Mouse (Mus musculus) liver, embryonic 16.5 days (tissue): ENCODE measurements around the gene F8. TPM values are rescaled to one million over a fixed set of nuclear protein-coding genes. Genes with fewer than 3 reads are reported as not detected.
"Not testable (repeated sequence)": the region's sequence is repeated elsewhere in the genome, so short reads cannot be mapped to it uniquely, and the experiment has no call there.

Experiments used
- ATAC-seq: fragments of 200-750 bp; cut with Nextera tagmentation; 2 replicates; pipeline ENCODE4 v1.8.0; 2017; ENCODE audit warnings: low read depth, mild to moderate bottlenecking, moderate number of reproducible peaks, moderate library complexity
- H3K27ac ChIP-seq: fragments of 300-500 bp; sonication (generic); 2 replicates; pipeline ENCODE4 v1.5.1; 2014; ENCODE audit warnings: mild to moderate bottlenecking, low read length
- H3K27me3 ChIP-seq: fragments of 300-500 bp; sonication (generic); 2 replicates; pipeline ENCODE4 v1.6.1; 2014; ENCODE audit warnings: low read depth, low read length, mixed read lengths; ENCODE audit not compliant: control insufficient read depth, insufficient read depth
- H3K36me3 ChIP-seq: fragments of 300-500 bp; sonication (generic); 2 replicates; pipeline ENCODE4 v1.6.1; 2014; ENCODE audit warnings: mild to moderate bottlenecking; ENCODE audit not compliant: control insufficient read depth, insufficient read depth
- H3K4me1 ChIP-seq: fragments of 300-500 bp; sonication (generic); 2 replicates; pipeline ENCODE4 v1.6.1; 2014; ENCODE audit warnings: low read depth, low read length, mixed read lengths; ENCODE audit not compliant: control insufficient read depth
- H3K4me2 ChIP-seq: fragments of 300-500 bp; sonication (generic); 2 replicates; pipeline ENCODE4 v1.6.1; 2014; ENCODE audit warnings: low read depth, low read length, mixed read lengths
- H3K4me3 ChIP-seq: fragments of 300-500 bp; sonication (generic); 2 replicates; pipeline ENCODE4 v1.5.1; 2014; ENCODE audit warnings: low read depth, mild to moderate bottlenecking, low read length
- H3K9ac ChIP-seq: fragments of 300-500 bp; sonication (generic); 2 replicates; pipeline ENCODE4 v1.6.1; 2014; ENCODE audit warnings: low read depth, low read length
- H3K9me3 ChIP-seq: fragments of 300-500 bp; sonication (generic); replicated peaks from 2 replicates; pipeline ENCODE4 v1.6.1; 2016; ENCODE audit warnings: low read length; ENCODE audit not compliant: control insufficient read depth
- WGBS: fragments of 180-500 bp; shearing (Covaris S2); extraction: QIAGEN DNeasy Blood & Tissue Kit; methylation state at CpG from one replicate; pipeline ENCODE4 v1.1.7; 2014; ENCODE audit not compliant: insufficient replicate concordance; 5-methylcytosine and 5-hydroxymethylcytosine counted together
- polyA plus RNA-seq: library from polyadenylated mRNA; unstranded; fragments of >200 nt; fragmentation: Nextera tagmentation; extraction: Ambion mirVana; gene quantifications from 2 replicates; pipeline ENCODE4 v1.2.1, GENCODE M21; 2015

F8 gene
- polyA plus RNA-seq, 1 experiment from 2014 or later = 2.9 TPM

- Histone ChIP-seq H3K27me3 (no peaks in the 10 kb centered on the region), H3K4me1 (no peaks in the 10 kb centered on the region), H3K36me3 (no peaks in the 10 kb centered on the region), H3K4me3 (no peak overlapping the region), H3K4me2 (no peak overlapping the region), H3K27ac (no peak overlapping the region), H3K9me3 (no peaks in the 10 kb centered on the region), H3K9ac (no peak overlapping the region)
- no peak; the same call in 1 of the 2 replicates for ATAC-seq
- WGBS = 43% methylated on average over 2 of the region's 2 CpGs
Observed at GRCm38 (mm10) chrX:75372666-75373425, 9.6 kb downstream of the F8 start.

GRCm38 (mm10) chrX:75370197-75370596 lies 12.2 kb downstream of the F8 start:
- H3K9ac ChIP-seq = no peak overlapping the region
- H3K4me2 ChIP-seq = no peak overlapping the region
- H3K4me1 ChIP-seq = no peaks in the 10 kb centered on the region
- no peaks in the 10 kb centered on the region for H3K9me3 ChIP-seq
- no peak for ATAC-seq
- H3K27ac ChIP-seq = no peak overlapping the region
- no peak overlapping the region for H3K4me3 ChIP-seq
- H3K27me3 ChIP-seq = no peaks in the 10 kb centered on the region
- H3K36me3 ChIP-seq = no peaks in the 10 kb centered on the region

- no peaks in the 10 kb centered on the region for H3K36me3 ChIP-seq
- ATAC-seq = no peak
- no peak overlapping the region for H3K4me3 ChIP-seq
- no peaks in the 10 kb centered on the region for H3K4me1 ChIP-seq
- H3K9ac ChIP-seq = no peak overlapping the region
- H3K27ac ChIP-seq = no peak overlapping the region
- H3K27me3 ChIP-seq = no peaks in the 10 kb centered on the region
- WGBS = 67% methylated on average over 4 of the region's 4 CpGs
- H3K4me2 ChIP-seq = no peak overlapping the region
- H3K9me3 ChIP-seq = no peaks in the 10 kb centered on the region
Observed at GRCm38 (mm10) chrX:75323556-75323955, 58.9 kb downstream of the F8 start.

DNA sequence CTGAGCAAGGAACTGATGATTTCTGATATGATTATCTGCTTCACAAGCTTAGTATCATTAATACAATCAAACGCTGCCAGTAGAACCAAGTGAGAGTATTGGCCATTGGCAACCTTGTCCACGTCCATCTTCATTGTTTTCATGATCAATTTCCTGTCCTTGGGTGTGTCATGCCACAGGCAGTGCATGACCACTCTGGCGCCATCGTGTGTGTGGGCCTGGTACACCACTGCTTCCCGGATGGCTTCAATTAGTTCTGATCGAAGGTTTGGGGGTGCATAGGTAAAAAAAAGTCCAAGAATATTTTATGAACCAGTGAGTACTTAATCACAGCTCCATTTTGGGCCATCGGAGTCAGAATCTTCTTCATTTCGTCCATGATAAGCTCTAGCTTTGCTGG lies 110.7 kb downstream of the F8 start:
- H3K4me2 ChIP-seq = no peak overlapping the region
- H3K4me1 ChIP-seq = no peaks in the 10 kb centered on the region
- no peak overlapping the region for H3K9ac ChIP-seq
- no peak overlapping the region for H3K4me3 ChIP-seq
- no peaks in the 10 kb centered on the region for H3K36me3 ChIP-seq
- ATAC-seq = no peak
- H3K27ac ChIP-seq = no peak overlapping the region
- no peaks in the 10 kb centered on the region for H3K27me3 ChIP-seq
- no peaks in the 10 kb centered on the region for H3K9me3 ChIP-seq
- WGBS = 54% methylated on average over 8 of the region's 8 CpGs

- H3K36me3 ChIP-seq, H3K27me3 ChIP-seq, H3K9ac ChIP-seq, ATAC-seq, H3K4me2 ChIP-seq, H3K4me1 ChIP-seq, H3K4me3 ChIP-seq, H3K9me3 ChIP-seq, H3K27ac ChIP-seq: not testable (repeated sequence)
- 20% methylated on average over 8 of the region's 8 CpGs for WGBS
Observed at GRCm38 (mm10) chrX:75233603-75234376, 148.6 kb downstream of the F8 start.

DNA sequence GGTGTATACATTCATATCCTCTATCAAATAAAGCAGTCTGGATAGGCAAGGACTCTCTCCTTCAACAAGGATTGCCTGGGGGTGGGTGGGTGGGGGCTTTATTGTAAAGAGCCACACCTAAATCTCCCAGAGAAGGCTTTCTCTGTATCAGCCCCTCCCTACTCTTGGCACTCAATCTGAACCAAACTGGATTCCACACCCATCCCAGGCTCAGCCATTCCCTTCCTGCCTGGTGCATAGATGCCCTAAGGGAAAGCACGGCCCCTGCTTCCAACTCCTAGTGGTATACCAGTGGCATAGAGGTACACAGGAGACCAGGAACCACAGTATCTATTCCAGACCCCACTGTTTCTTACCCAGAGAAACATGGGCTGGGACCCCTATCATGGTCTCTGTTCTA lies 151.0 kb downstream of the F8 start:
- Histone ChIP-seq H3K9me3 (no peaks in the 10 kb centered on the region), H3K9ac (no peak overlapping the region), H3K4me3 (no peak overlapping the region), H3K4me1 (no peaks in the 10 kb centered on the region), H3K4me2 (no peak overlapping the region), H3K27ac (no peak overlapping the region), H3K27me3 (no peaks in the 10 kb centered on the region), H3K36me3 (no peaks in the 10 kb centered on the region)
- 72% methylated on average over 1 of the region's 1 CpGs for WGBS
- no peak for ATAC-seq

GRCm38 (mm10) chrX:75163670-75164069 lies 218.7 kb downstream of the F8 start, which contains the start of gene Smim9:
Smim9 (minus strand) TSS chrX:75163770.
- no peaks in the 10 kb centered on the region for H3K27me3 ChIP-seq
- no peaks in the 10 kb centered on the region for H3K9me3 ChIP-seq
- no peak within 1 kb of the TSS for H3K9ac ChIP-seq
- no peak for ATAC-seq
- no peak within 1 kb of the TSS for H3K4me2 ChIP-seq
- no peak within 1 kb of the TSS for H3K27ac ChIP-seq
- no peaks in the 10 kb centered on the region for H3K36me3 ChIP-seq
- no peaks in the 10 kb centered on the region for H3K4me1 ChIP-seq
- H3K4me3 ChIP-seq = no peak within 1 kb of the TSS
- WGBS = 34% methylated on average over 1 of the region's 1 CpGs

- no peaks in the 10 kb centered on the region for H3K9me3 ChIP-seq
- WGBS = 18% methylated on average over 25 of the region's 49 CpGs
- peak; percentile 98 for ATAC-seq
Observed at GRCm38 (mm10) chrX:75155576-75156243, 226.7 kb downstream of the F8 start.

DNA sequence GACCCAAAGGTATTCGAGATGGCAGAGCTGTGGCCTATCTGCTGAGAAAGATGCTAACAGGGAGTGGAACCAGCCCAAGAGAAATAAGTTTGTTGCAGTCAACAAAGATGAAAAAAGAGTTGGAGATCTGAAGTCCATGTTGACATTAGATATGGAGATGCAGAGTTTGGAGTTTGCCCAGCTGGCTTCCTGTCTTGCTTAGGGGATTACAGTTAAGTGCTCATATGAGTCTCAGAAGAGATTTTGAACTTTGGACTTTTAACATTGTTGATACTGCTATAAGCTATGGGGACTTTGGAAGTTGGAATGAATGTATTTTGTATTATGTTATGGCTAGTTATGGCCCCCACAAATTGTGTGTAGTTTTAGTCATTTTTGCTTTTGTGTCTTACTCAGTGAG lies 230.2 kb downstream of the F8 start:
- Histone ChIP-seq H3K4me3 (no peak overlapping the region), H3K27ac (no peak overlapping the region), H3K36me3 (no peaks in the 10 kb centered on the region), H3K9ac (no peak overlapping the region), H3K4me1 (peaks cover 2% of the 10 kb centered on the region; the same call in 1 of the 2 replicates), H3K4me2 (no peak overlapping the region), H3K9me3 (no peaks in the 10 kb centered on the region), H3K27me3 (no peaks in the 10 kb centered on the region)
- no peak for ATAC-seq
- WGBS = 29% methylated on average over 1 of the region's 1 CpGs

More at GRCm38 (mm10) chrX:75155576-75156243, 226.7 kb downstream of the F8 start:
- no peaks in the 10 kb centered on the region for H3K36me3 ChIP-seq
- H3K4me1 ChIP-seq = peaks cover 2% of the 10 kb centered on the region; the same call in 1 of the 2 replicates
- H3K4me3 ChIP-seq = peak overlapping the region; percentile 48
- peak overlapping the region; percentile 65 for H3K4me2 ChIP-seq
- no peaks in the 10 kb centered on the region for H3K27me3 ChIP-seq
- H3K27ac ChIP-seq = no peak overlapping the region
- no peak overlapping the region; the same call in 1 of the 2 replicates for H3K9ac ChIP-seq
